Mouse (Mus musculus): ENCODE measurements around the gene Fam13a. TPM values are rescaled to one million over a fixed set of nuclear protein-coding genes. Genes with fewer than 3 reads are reported as not detected.

The Fam13a gene
- total RNA-seq, 2 experiments from 2014 or later: 20.0 to 20.7 TPM

GRCm38 (mm10) chr6:58889917-58890316 lies 134.4 kb downstream of the Fam13a start:
- no peak for DNase-seq (ENCODE audit: low spot score in 2 of 2)

GRCm38 (mm10) chr6:58882271-58882670 lies 142.1 kb downstream of the Fam13a start:
- no peak for DNase-seq (ENCODE audit: low spot score in 2 of 2)

Other genes with a start within 250 kb of the Fam13a start
- 10 to 100 TPM; 40.3 to 47.4 TPM for gene Herc3, start 193.1 kb downstream of the Fam13a start, total RNA-seq (2021)
- 10 to 100 TPM; 48.1 to 50.8 TPM for gene Nap1l5, start 117.5 kb downstream of the Fam13a start, total RNA-seq (2021)
- 10 to 100 TPM; 20.6 to 20.7 TPM for gene Tigd2, start 184.3 kb upstream of the Fam13a start, total RNA-seq (2021)